Mouse (Mus musculus) frontal cortex, postnatal 10 days (tissue): Measurements from ENCODE around the gene A930004D18Rik.
"Not testable (repeated sequence)": the region's sequence is repeated elsewhere in the genome, so short reads cannot be mapped to it uniquely, and the experiment has no call there.

ENCODE experiments used
- DNase-seq, 2 experiments: peaks; one replicate each; pipeline ENCODE4 v3.0.0; 2022; ENCODE audit warnings: low spot score in 2 of 2, mixed read lengths in 1 of 2

The A930004D18Rik gene

DNA sequence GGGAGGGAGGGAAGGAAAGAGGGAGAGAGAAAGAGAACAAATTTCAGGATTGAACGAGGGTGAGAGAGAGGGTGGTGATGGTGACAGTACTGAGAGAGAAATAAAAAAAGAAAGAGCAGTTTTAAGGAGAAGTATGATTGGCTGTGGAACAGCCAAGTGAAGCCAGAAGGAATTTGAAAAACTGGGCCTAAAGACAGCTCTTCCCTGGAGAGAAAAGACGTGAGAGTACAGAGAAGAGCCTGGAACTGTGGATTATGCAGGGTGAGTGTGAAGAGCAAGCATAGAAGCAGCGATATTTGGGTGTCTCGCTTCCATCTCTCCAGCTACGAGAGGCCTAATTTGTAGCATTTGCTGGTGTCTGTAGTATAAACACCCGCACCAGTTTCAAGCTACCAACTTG is 26.3 kb downstream of the A930004D18Rik start:
- no peak for DNase-seq

- DNase-seq, result no peak
These were observed 32.4 kb downstream of the A930004D18Rik start for GRCm38 (mm10) chr2:18005137-18005536.

DNA sequence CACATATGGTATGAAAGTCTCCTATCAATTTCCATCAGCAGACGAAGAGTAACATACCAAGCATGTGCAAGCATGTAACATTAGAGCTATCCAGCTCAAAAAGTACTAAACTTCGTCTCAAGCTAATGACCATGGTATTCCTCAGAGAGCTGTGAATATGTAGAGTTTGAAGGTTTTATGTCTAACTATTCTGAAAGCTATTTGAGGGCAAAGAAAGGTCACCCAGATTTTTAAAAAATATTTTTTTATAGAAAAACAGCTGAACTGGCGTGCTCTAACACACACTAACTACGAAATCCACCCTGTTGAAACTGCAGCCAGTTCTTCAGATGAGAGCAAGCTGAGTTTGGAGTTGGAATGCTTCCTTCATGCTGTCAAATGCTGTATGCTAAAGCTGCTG is 33.3 kb downstream of the A930004D18Rik start:
- DNase-seq, result no peak

- no peak for DNase-seq
These were observed 35.2 kb downstream of the A930004D18Rik start for GRCm38 (mm10) chr2:18002306-18002705.

DNA sequence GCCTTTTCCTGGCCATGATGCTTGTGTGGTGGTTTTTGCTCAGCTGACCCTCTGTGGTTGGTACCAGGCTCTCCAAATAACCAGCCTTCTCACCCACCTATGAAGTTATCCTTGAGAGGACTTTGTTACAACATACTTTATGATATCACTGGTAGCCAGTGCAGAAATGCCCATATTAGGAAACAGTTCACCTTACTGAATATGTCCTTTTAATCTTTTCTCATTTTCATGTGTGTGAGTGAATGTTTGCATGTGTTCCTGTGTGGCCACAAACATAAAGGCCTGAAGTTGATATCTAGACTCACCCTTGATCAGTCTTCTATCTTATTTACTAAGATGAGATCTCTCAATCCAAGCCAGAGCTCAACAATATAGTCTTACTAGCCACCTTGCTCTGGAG is 40.7 kb downstream of the A930004D18Rik start, which contains the start of gene H2al2a:
TSS of gene H2al2a (minus strand) at position 101 of the 400 bp plus-strand sequence.
- no peak for DNase-seq

DNA sequence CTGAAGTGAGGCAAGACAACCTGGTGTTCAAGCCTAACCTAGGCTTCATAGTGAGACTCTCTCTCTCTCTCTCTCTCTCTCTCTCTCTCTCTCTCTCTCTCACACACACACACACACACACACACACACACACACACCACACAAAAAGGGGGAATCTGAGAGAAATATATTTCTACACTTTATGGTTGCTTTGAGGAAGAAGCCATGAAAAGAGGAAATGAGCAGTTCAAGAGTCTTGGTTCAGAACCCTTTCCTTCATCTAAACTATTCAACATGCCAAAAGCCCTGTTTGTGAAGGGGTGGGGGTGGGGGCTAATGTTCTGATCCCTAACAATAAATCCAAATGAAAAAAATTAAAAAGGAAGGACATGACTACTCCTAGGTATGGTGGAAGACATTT is 48.0 kb downstream of the A930004D18Rik start:
- DNase-seq, result no peak

DNA sequence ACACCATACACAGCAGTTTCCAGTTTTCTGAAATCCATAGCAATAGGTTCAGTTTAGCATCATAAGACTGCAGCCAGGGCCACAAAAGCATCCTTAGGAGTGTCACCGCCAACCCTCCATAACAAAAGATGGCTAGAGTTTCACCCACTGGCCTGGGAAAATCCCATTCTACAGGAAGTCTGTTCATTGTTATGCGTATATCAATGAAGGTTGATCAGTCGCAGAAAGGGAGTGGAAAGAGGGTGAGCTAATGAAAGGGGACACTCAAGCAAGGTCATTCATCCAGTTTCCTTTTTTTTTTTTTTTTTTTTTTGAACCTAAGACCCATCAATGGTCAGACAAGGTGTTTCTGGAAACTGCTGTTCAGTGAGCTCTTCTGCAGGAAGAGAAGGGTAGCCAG is 48.4 kb downstream of the A930004D18Rik start:
- no peak for DNase-seq

DNA sequence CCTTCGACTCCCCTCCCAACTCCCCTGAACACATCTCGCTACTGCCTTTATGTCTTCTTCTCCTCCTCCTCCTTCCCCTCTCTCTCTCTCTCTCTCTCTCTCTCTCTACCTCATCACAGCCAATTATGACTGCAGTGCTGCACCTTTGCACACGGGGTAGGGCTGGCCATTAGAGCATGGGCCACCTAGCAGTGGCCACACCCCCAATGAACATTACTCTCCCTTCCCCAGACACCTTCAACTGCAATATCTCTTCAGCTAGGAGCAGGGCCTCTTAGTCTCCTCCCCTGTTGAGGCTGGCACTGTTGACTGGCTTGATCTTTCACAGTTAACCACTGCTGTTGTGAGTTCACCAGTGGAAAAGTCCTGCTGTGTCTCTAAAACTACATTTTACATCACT is 50.8 kb downstream of the A930004D18Rik start:
- DNase-seq, result no peak

DNA sequence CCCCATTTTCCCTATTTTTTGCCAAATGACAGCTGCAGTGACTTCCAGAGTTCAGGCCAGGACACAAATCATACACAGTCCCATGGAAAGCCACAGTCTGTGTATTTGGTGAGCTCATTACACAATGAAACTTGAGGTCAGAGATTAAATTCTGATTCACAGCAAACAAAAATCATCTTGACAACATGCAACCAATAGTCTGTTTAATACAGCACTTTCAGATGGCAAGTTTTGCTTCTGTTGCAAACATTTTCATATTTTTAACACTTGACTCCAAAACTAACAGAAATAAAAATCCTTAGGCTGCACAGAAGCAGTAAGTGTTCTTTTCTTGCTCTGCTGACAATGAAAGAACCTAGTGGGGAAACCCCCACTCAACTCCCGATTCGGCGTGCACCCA is 52.8 kb downstream of the A930004D18Rik start:
- no peak for DNase-seq

DNA sequence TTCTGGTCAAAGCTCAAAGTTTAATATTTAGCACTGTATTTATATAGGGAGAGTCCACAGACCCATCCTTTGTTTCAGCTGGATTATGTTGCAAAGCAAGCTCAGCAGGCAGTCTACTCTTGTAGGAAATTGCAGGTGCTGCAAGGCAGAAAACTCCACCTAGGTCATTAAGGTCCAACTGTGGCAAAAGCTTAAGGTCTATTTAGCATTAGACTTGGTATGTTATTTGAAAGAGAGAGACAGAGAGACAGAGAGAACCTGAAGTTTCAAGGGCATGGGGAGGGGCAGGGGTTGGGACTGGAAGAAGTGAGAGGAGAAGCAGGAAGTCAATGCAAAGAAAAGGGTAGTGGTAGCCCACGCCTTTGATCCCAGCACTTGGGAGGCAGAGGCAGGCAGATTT is 54.8 kb downstream of the A930004D18Rik start:
- no peak for DNase-seq

GRCm38 (mm10) chr2:17978706-17979105 is 58.8 kb downstream of the A930004D18Rik start:
- no peak for DNase-seq

- DNase-seq, result not testable (repeated sequence)
These were observed 59.3 kb downstream of the A930004D18Rik start for GRCm38 (mm10) chr2:17978251-17978650.

DNA sequence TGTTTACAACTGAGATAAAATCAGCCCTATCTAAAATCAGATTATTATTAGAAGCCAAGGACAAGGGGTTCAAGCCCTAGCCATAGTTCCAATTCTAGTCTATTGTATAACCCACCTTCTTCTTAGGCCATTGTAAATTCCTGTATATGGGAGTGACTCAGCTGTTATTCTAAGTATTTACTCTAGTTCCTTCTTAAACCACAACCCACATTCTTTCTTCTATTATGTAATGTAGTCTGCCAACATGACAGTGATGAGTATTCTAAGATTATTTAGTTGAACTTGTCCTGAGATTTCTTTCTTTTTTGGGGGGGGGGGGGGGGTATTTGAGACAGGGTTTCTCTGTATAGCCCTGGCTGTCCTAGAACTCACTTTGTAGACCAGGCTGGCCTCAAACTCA is 59.9 kb downstream of the A930004D18Rik start:
- DNase-seq, result not testable (repeated sequence)

DNA sequence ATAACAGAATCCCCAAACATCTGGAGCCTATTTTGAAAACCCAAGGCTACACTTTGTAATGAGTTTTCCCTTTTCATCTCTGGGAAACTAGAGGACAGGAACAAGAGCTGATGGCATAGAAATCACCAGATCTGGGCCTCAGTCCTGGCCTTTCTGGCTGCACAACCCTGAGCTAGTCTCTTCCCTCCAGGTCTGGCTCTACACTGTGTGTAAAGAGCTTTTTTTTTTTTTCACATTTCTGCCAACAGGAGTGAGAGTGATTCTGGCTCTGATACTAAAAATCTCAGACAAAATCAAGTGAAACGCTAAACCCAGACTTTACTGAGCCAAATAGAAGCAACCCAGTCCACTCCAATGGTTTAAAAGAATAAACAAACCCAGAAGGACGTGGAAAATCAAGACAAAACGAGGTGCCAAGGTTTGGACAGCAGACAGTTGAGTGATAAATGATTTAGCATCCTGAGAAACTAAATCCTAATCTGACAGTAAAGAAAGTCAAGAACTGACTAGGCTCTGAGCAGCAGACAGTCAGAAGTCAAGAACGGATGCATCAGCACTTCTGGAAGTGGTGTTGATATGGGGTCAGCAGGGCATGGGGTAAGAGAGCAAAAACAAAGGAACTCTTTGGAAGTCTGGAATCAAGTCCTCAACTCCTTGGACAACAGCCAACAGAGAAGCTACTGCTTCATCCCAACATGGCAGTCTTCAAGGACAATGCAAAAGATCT is 61.8 kb downstream of the A930004D18Rik start:
- no peak for DNase-seq
